Mouse (Mus musculus) stomach, embryonic 14.5 days (tissue): ENCODE results near the gene Trmt5. TPM values are rescaled to one million over a fixed set of nuclear protein-coding genes. Genes with fewer than 3 reads are reported as not detected.

Experiments
- ATAC-seq: fragments of 200-750 bp; cut with Nextera tagmentation; 2 replicates; pipeline ENCODE4 v1.8.0; 2017; ENCODE audit warnings: low read depth, moderate TSS enrichment; ENCODE audit not compliant: insufficient number of reproducible peaks, insufficient read depth, low FRiP score
- H3K27ac ChIP-seq: fragments of 300-500 bp; sonication (generic); 2 replicates; pipeline ENCODE4 v1.5.1; 2014; ENCODE audit warnings: mild to moderate bottlenecking, low read length, moderate library complexity, mixed read lengths
- H3K27me3 ChIP-seq: fragments of 300-500 bp; sonication (generic); 2 replicates; pipeline ENCODE4 v1.6.1; 2014; ENCODE audit warnings: low read length, control low read depth, mixed read lengths; ENCODE audit not compliant: control insufficient read depth, insufficient read depth
- H3K36me3 ChIP-seq: fragments of 300-500 bp; sonication (generic); 2 replicates; pipeline ENCODE4 v1.6.1; 2014; ENCODE audit warnings: mild to moderate bottlenecking, control low read depth, low read length, moderate library complexity, mixed read lengths; ENCODE audit not compliant: control insufficient read depth, insufficient read depth
- H3K4me1 ChIP-seq: fragments of 300-500 bp; sonication (generic); 2 replicates; pipeline ENCODE4 v1.6.1; 2014; ENCODE audit warnings: low read length, control low read depth, mixed read lengths; ENCODE audit not compliant: control insufficient read depth, insufficient read depth
- H3K4me2 ChIP-seq: fragments of 300-500 bp; sonication (generic); replicated peaks from 2 replicates; pipeline ENCODE4 v1.6.1; 2014; ENCODE audit warnings: low read depth, low read length, control low read depth
- H3K4me3 ChIP-seq: fragments of 300-500 bp; sonication (generic); 2 replicates; pipeline ENCODE4 v1.5.1; 2014; ENCODE audit warnings: low read depth, low read length, control low read depth
- H3K9ac ChIP-seq: fragments of 300-500 bp; sonication (generic); replicated peaks from 2 replicates; pipeline ENCODE4 v1.6.1; 2014; ENCODE audit warnings: low read depth, mild to moderate bottlenecking, control low read depth, low read length, moderate library complexity, mixed read lengths
- H3K9me3 ChIP-seq: fragments of 300-500 bp; sonication (generic); 2 replicates; pipeline ENCODE4 v1.6.1; 2016; ENCODE audit warnings: low read depth, low read length, control low read depth; ENCODE audit not compliant: control insufficient read depth
- WGBS: fragments of 180-500 bp; shearing (Covaris S2); extraction: QIAGEN DNeasy Blood & Tissue Kit; methylation state at CpG from one replicate; pipeline ENCODE4 v1.1.7; 2014; 5-methylcytosine and 5-hydroxymethylcytosine counted together
- polyA plus RNA-seq: library from polyadenylated mRNA; unstranded; fragments of >200 nt; fragmentation: Nextera tagmentation; extraction: Ambion mirVana; gene quantifications from 2 replicates; pipeline ENCODE4 v1.2.1, GENCODE M21; 2014

Gene Trmt5
- 18.4 and 19.4 TPM in 2 replicates for polyA plus RNA-seq

- no peaks in the 10 kb centered on the region for H3K27me3 ChIP-seq
- peak within 1 kb of the TSS; percentile 79 for H3K4me3 ChIP-seq
- H3K27ac ChIP-seq: peak within 1 kb of the TSS; percentile 10; the same call in 1 of the 2 replicates
- H3K36me3 ChIP-seq: peaks cover 8% of the 10 kb centered on the region
- peak within 1 kb of the TSS; percentile 76 for H3K4me2 ChIP-seq
- ATAC-seq: peak; percentile 98
- H3K4me1 ChIP-seq: peaks cover 4% of the 10 kb centered on the region; the same call in 1 of the 2 replicates
- H3K9ac ChIP-seq: peak within 1 kb of the TSS; percentile 77
- under 1% methylated on average over 53 of the region's 53 CpGs for whole genome bisulfite sequencing
- no peaks in the 10 kb centered on the region for H3K9me3 ChIP-seq
Observed at GRCm38 (mm10) chr12:73286287-73287092, at the start of gene Trmt5, which contains the start of gene Slc38a6. Trmt5 (minus strand) TSS chr12:73286710. Slc38a6 (plus strand) TSS chr12:73286779.

GRCm38 (mm10) chr12:73334051-73334551 lies 47.6 kb upstream of the Trmt5 start:
- Histone ChIP-seq H3K9me3 (no peaks in the 10 kb centered on the region), H3K4me3 (no peak overlapping the region), H3K27me3 (no peaks in the 10 kb centered on the region), H3K27ac (no peak overlapping the region), H3K36me3 (no peaks in the 10 kb centered on the region), H3K4me2 (no peak overlapping the region), H3K9ac (no peak overlapping the region), H3K4me1 (no peaks in the 10 kb centered on the region)
- no peak for ATAC-seq
- 53% methylated on average over 8 of the region's 8 CpGs for WGBS

- Histone ChIP-seq H3K4me1 (no peaks in the 10 kb centered on the region), H3K27ac (no peak overlapping the region), H3K36me3 (no peaks in the 10 kb centered on the region), H3K4me3 (no peak overlapping the region), H3K9me3 (no peaks in the 10 kb centered on the region), H3K4me2 (no peak overlapping the region), H3K9ac (no peak overlapping the region), H3K27me3 (no peaks in the 10 kb centered on the region)
- 69% methylated on average over 4 of the region's 4 CpGs for WGBS
- no peak for ATAC-seq
Observed at GRCm38 (mm10) chr12:73332701-73333100, 46.2 kb upstream of the Trmt5 start.

GRCm38 (mm10) chr12:73330236-73330635 lies 43.7 kb upstream of the Trmt5 start:
- Histone ChIP-seq H3K36me3 (no peaks in the 10 kb centered on the region), H3K4me3 (no peak overlapping the region), H3K4me2 (no peak overlapping the region), H3K4me1 (no peaks in the 10 kb centered on the region), H3K27me3 (no peaks in the 10 kb centered on the region), H3K9ac (no peak overlapping the region), H3K9me3 (no peaks in the 10 kb centered on the region), H3K27ac (no peak overlapping the region)
- no peak for ATAC-seq
- 78% methylated on average over 7 of the region's 7 CpGs for WGBS

- 79% methylated on average over 4 of the region's 4 CpGs for WGBS
- H3K9ac ChIP-seq: no peak overlapping the region
- no peaks in the 10 kb centered on the region for H3K4me1 ChIP-seq
- no peak overlapping the region for H3K27ac ChIP-seq
- no peak for ATAC-seq
- no peaks in the 10 kb centered on the region for H3K9me3 ChIP-seq
- no peak overlapping the region for H3K4me3 ChIP-seq
- no peaks in the 10 kb centered on the region for H3K27me3 ChIP-seq
- no peak overlapping the region for H3K4me2 ChIP-seq
- no peaks in the 10 kb centered on the region for H3K36me3 ChIP-seq
Observed at GRCm38 (mm10) chr12:73328448-73329167, 42.1 kb upstream of the Trmt5 start.

- Histone ChIP-seq H3K4me1 (no peaks in the 10 kb centered on the region), H3K9me3 (no peaks in the 10 kb centered on the region), H3K9ac (no peak overlapping the region), H3K4me2 (no peak overlapping the region), H3K27me3 (no peaks in the 10 kb centered on the region), H3K27ac (no peak overlapping the region), H3K4me3 (no peak overlapping the region), H3K36me3 (no peaks in the 10 kb centered on the region)
- no peak for ATAC-seq
- 59% methylated on average over 3 of the region's 3 CpGs for WGBS
Observed at GRCm38 (mm10) chr12:73327381-73327780, 40.9 kb upstream of the Trmt5 start.

GRCm38 (mm10) chr12:73325617-73326016 lies 39.1 kb upstream of the Trmt5 start:
- Histone ChIP-seq H3K9ac (no peak overlapping the region), H3K27ac (no peak overlapping the region), H3K4me2 (no peak overlapping the region), H3K27me3 (no peaks in the 10 kb centered on the region), H3K4me1 (no peaks in the 10 kb centered on the region), H3K36me3 (no peaks in the 10 kb centered on the region), H3K9me3 (no peaks in the 10 kb centered on the region), H3K4me3 (no peak overlapping the region)
- WGBS: 12% methylated on average over 4 of the region's 4 CpGs
- no peak for ATAC-seq

- WGBS: 54% methylated on average over 2 of the region's 2 CpGs
Observed at GRCm38 (mm10) chr12:73325181-73325580, 38.7 kb upstream of the Trmt5 start.

More at GRCm38 (mm10) chr12:73325181-73325580, 38.7 kb upstream of the Trmt5 start:
- no peak for ATAC-seq
- H3K4me2 ChIP-seq: no peak overlapping the region
- no peaks in the 10 kb centered on the region for H3K36me3 ChIP-seq
- H3K9ac ChIP-seq: no peak overlapping the region
- H3K4me1 ChIP-seq: no peaks in the 10 kb centered on the region
- H3K9me3 ChIP-seq: no peaks in the 10 kb centered on the region
- no peak overlapping the region for H3K4me3 ChIP-seq
- H3K27me3 ChIP-seq: no peaks in the 10 kb centered on the region
- H3K27ac ChIP-seq: no peak overlapping the region
